In genomic region chr14:122074360-122074759, GRCm38 (mm10) we compare ENCODE assay signal across 22 mouse cellular contexts. TPM values are rescaled to one million over a fixed set of nuclear protein-coding genes. Genes with fewer than 3 reads are reported as not detected.
DNase-seq lines count a peak whose midpoint lies in the region; ATAC-seq and TF ChIP-seq lines count a peak whose summit lies in the region.
"Had no signal": no experiment of that assay in that cellular context is flagged by ENCODE, and none has a peak within 500 bp of the region (broad histone marks: within the 10 kb centered on the region; RNA-seq: fewer than 3 reads in every experiment).

No protein-coding gene starts in this region.

- WGBS in hindbrain, postnatal 0 days, result 69% methylated on average over 10 of the region's 10 CpGs
- WGBS in hindbrain, embryonic 13.5 days, result 80% methylated on average over 10 of the region's 10 CpGs
- 77% methylated on average over 10 of the region's 10 CpGs for WGBS in midbrain, postnatal 0 days
- WGBS in midbrain, embryonic 13.5 days, result 80% methylated on average over 10 of the region's 10 CpGs

- no peaks in the 10 kb centered on the region for H3K4me1 ChIP-seq in hindbrain, postnatal 0 days (ENCODE audit: insufficient read depth, low read length)
- no peaks in the 10 kb centered on the region for H3K4me1 ChIP-seq in hindbrain, embryonic 13.5 days (replicated peaks)
- H3K4me1 ChIP-seq in midbrain, postnatal 0 days (ENCODE audit: insufficient read depth, low read length), result no peaks in the 10 kb centered on the region
- H3K4me1 ChIP-seq in midbrain, embryonic 13.5 days (replicated peaks), result no peaks in the 10 kb centered on the region
- H3K4me1 ChIP-seq: limb, embryonic 13.5 days; liver, embryonic 15.5 days had no signal

- no peaks in the 10 kb centered on the region for H3K36me3 ChIP-seq in hindbrain, postnatal 0 days (ENCODE audit: insufficient read depth, low read length)
- H3K36me3 ChIP-seq in hindbrain, embryonic 13.5 days, result no peaks in the 10 kb centered on the region
- H3K36me3 ChIP-seq in midbrain, postnatal 0 days (ENCODE audit: insufficient read depth, low read length), result no peaks in the 10 kb centered on the region
- no peaks in the 10 kb centered on the region for H3K36me3 ChIP-seq in midbrain, embryonic 13.5 days
- H3K36me3 ChIP-seq: limb, embryonic 13.5 days; liver, embryonic 15.5 days had no signal

- no peak overlapping the region for H3K4me2 ChIP-seq in hindbrain, postnatal 0 days (ENCODE audit: low read depth, low read length)
- H3K4me2 ChIP-seq in hindbrain, embryonic 13.5 days, result no peak overlapping the region
- H3K4me2 ChIP-seq in midbrain, postnatal 0 days (ENCODE audit: low read depth, low read length, poor library complexity, severe bottlenecking), result no peak overlapping the region
- no peak overlapping the region for H3K4me2 ChIP-seq in midbrain, embryonic 13.5 days (replicated peaks)
- H3K4me2 ChIP-seq: limb, embryonic 13.5 days; liver, embryonic 15.5 days had no signal

- DNase-seq in gastrocnemius, adult 18-20 months (ENCODE audit: low spot score), result peak; percentile 32
- DNase-seq in gastrocnemius, postnatal 4 days (ENCODE audit: low spot score in 2 of 2), result no peak
- peak; percentile 11 for DNase-seq in hindbrain, postnatal 0 days (ENCODE audit: low spot score)
- peak; percentile 14 for DNase-seq in midbrain, postnatal 0 days (ENCODE audit: low spot score)
- DNase-seq in induced T-regulatory cell, adult 2 months (ENCODE audit: low read depth), result peak; percentile 43
- DNase-seq in kidney, adult 8-10 months, result no peak
- DNase-seq: adrenal gland, postnatal 14 days; kidney, adult 18-20 months; kidney, postnatal 14 days; right cerebral cortex, postnatal 25 days; thymus, adult 18-20 months had no signal

- H3K27me3 ChIP-seq in hindbrain, postnatal 0 days (ENCODE audit: insufficient read depth, low read length), result no peaks in the 10 kb centered on the region
- no peaks in the 10 kb centered on the region for H3K27me3 ChIP-seq in hindbrain, embryonic 13.5 days
- H3K27me3 ChIP-seq in midbrain, postnatal 0 days (ENCODE audit: insufficient read depth, low read length), result no peaks in the 10 kb centered on the region
- no peaks in the 10 kb centered on the region for H3K27me3 ChIP-seq in midbrain, embryonic 13.5 days
- H3K27me3 ChIP-seq: limb, embryonic 13.5 days; liver, embryonic 15.5 days had no signal

- H3K4me3 ChIP-seq in hindbrain, postnatal 0 days (ENCODE audit: low read length), result no peak overlapping the region
- H3K4me3 ChIP-seq in hindbrain, embryonic 13.5 days, result no peak overlapping the region
- H3K4me3 ChIP-seq in midbrain, postnatal 0 days (ENCODE audit: low read depth, low read length), result no peak overlapping the region
- no peak overlapping the region for H3K4me3 ChIP-seq in midbrain, embryonic 13.5 days (replicated peaks)
- H3K4me3 ChIP-seq: limb, embryonic 13.5 days; liver, embryonic 15.5 days had no signal

- H3K9me3 ChIP-seq in hindbrain, postnatal 0 days (ENCODE audit: low read length), result no peaks in the 10 kb centered on the region
- H3K9me3 ChIP-seq in hindbrain, embryonic 13.5 days, result no peaks in the 10 kb centered on the region
- no peaks in the 10 kb centered on the region for H3K9me3 ChIP-seq in midbrain, postnatal 0 days (ENCODE audit: low read length)
- H3K9me3 ChIP-seq in midbrain, embryonic 13.5 days, result no peaks in the 10 kb centered on the region
- H3K9me3 ChIP-seq: limb, embryonic 13.5 days; liver, embryonic 15.5 days had no signal

- no peak overlapping the region for H3K27ac ChIP-seq in hindbrain, postnatal 0 days
- no peak overlapping the region for H3K27ac ChIP-seq in hindbrain, embryonic 13.5 days
- no peak overlapping the region for H3K27ac ChIP-seq in midbrain, postnatal 0 days (ENCODE audit: low read depth, low read length)
- no peak overlapping the region for H3K27ac ChIP-seq in midbrain, embryonic 13.5 days
- H3K27ac ChIP-seq: limb, embryonic 13.5 days; liver, embryonic 15.5 days had no signal

- TF ChIP-seq CTCF in hindbrain, postnatal 0 days (IDR thresholded peaks at IDR 0.05; ENCODE audit: low read depth), result no peak
- no peak for TF ChIP-seq CTCF in midbrain, postnatal 0 days (IDR thresholded peaks at IDR 0.05)

- H3K9ac ChIP-seq in hindbrain, postnatal 0 days (replicated peaks; ENCODE audit: low read length), result no peak overlapping the region
- H3K9ac ChIP-seq in hindbrain, embryonic 13.5 days, result no peak overlapping the region
- no peak overlapping the region for H3K9ac ChIP-seq in midbrain, postnatal 0 days (replicated peaks; ENCODE audit: low read length, poor library complexity, severe bottlenecking)
- no peak overlapping the region for H3K9ac ChIP-seq in midbrain, embryonic 13.5 days (replicated peaks)
- H3K9ac ChIP-seq: limb, embryonic 13.5 days; liver, embryonic 15.5 days had no signal

- 0 out of 2 replicates have a peak, but pooled peaks have one; percentile 15 for ATAC-seq in hindbrain, postnatal 0 days
- ATAC-seq in hindbrain, embryonic 13.5 days (ENCODE audit: low FRiP score), result no peak
- ATAC-seq in midbrain, postnatal 0 days (ENCODE audit: low FRiP score), result no peak
- ATAC-seq in midbrain, embryonic 13.5 days, result no peak
- ATAC-seq: hindbrain, embryonic 16.5 days; midbrain, embryonic 16.5 days had no signal

RNA-seq across cellular contexts. Expression of gene Tm9sf2, which starts 32.5 kb away (rescaled TPM):
- total RNA-seq in gastrocnemius, adult 18-20 months (2021), result 10 to 100 TPM; 64.4 to 65.5 TPM
- total RNA-seq in gastrocnemius, postnatal 4 days (2021), result 10 to 100 TPM; 76.2 to 79.7 TPM
- total RNA-seq in hindbrain, postnatal 0 days (2014; rRNA removed), result 81.0 and 85.0 TPM in 2 replicates
- 105 and 112 TPM in 2 replicates for polyA plus RNA-seq in hindbrain, postnatal 0 days (2015; fragmentation: Nextera tagmentation; extraction: Ambion mirVana)
- 112 and 118 TPM in 2 replicates for polyA plus RNA-seq in hindbrain, embryonic 13.5 days (2015; fragmentation: Nextera tagmentation; extraction: Ambion mirVana)
- total RNA-seq in midbrain, postnatal 0 days (2014; rRNA removed), result 81.6 and 90.5 TPM in 2 replicates
- 103 and 104 TPM in 2 replicates for polyA plus RNA-seq in midbrain, postnatal 0 days (2015; fragmentation: Nextera tagmentation; extraction: Ambion mirVana)
- polyA plus RNA-seq in midbrain, embryonic 13.5 days (2015; fragmentation: Nextera tagmentation; extraction: Ambion mirVana), result 105 and 111 TPM in 2 replicates

RNA-seq across cellular contexts. Expression of gene Timm8a2, which starts 39.9 kb away (rescaled TPM):
- not detected for total RNA-seq in gastrocnemius, adult 18-20 months (2021)
- not detected for total RNA-seq in gastrocnemius, postnatal 4 days (2021)
- total RNA-seq in hindbrain, postnatal 0 days (2014; rRNA removed), result not detected in 2 replicates
- not detected in 2 replicates for polyA plus RNA-seq in hindbrain, postnatal 0 days (2015; fragmentation: Nextera tagmentation; extraction: Ambion mirVana)
- not detected in 2 replicates for polyA plus RNA-seq in hindbrain, embryonic 13.5 days (2015; fragmentation: Nextera tagmentation; extraction: Ambion mirVana)
- 0.60 TPM in 1 of 2 replicates, not detected in the other for total RNA-seq in midbrain, postnatal 0 days (2014; rRNA removed)
- not detected in 2 replicates for polyA plus RNA-seq in midbrain, postnatal 0 days (2015; fragmentation: Nextera tagmentation; extraction: Ambion mirVana)
- not detected in 2 replicates for polyA plus RNA-seq in midbrain, embryonic 13.5 days (2015; fragmentation: Nextera tagmentation; extraction: Ambion mirVana)
- total RNA-seq: adrenal gland, postnatal 14 days; heart, postnatal 10 days; layer of hippocampus, adult 8-10 months had no signal
- polyA plus RNA-seq: embryonic facial prominence, embryonic 14.5 days; gonadal fat pad, adult 2 months; hindbrain, embryonic 16.5 days; limb, embryonic 13.5 days; liver, embryonic 15.5 days; midbrain, embryonic 16.5 days; neural tube, embryonic 11.5 days had no signal

Comparison
In these comparisons a context has a peak if more than half of its experiments do, and no peak if none do; other contexts are left out.
1. DNase-seq: peak in gastrocnemius, adult 18-20 months (single experiment), hindbrain, postnatal 0 days (single experiment), midbrain, postnatal 0 days (single experiment) and induced T-regulatory cell, adult 2 months (single experiment); none in gastrocnemius, postnatal 4 days (0 of 2) and kidney, adult 8-10 months (0 of 2).